Mouse (Mus musculus) neural tube, embryonic 13.5 days (tissue): ENCODE measurements around the gene Tfpt. TPM values are rescaled to one million over a fixed set of nuclear protein-coding genes. Genes with fewer than 3 reads are reported as not detected.

Experiments used
- microRNA-seq: library from miRNA; unstranded; fragments of <30 nt; microRNA quantifications from one replicate; pipeline ENCODE4, GENCODE M21; 2016
- polyA plus RNA-seq: library from polyadenylated mRNA; unstranded; fragments of >200 nt; fragmentation: Nextera tagmentation; extraction: Ambion mirVana; gene quantifications from 2 replicates; pipeline ENCODE4 v1.2.1, GENCODE M21; 2015

Gene Tfpt
- polyA plus RNA-seq, 1 experiment from 2014 or later = 34.4 TPM

Small RNA genes lying within 50 kb of the gene (microRNA-seq; reads per million reads assigned to microRNA genes)
- gene Gm25100 (not detected), gene Mir3572 (1.9 reads per million, percentile 6 among the genes with 10 or more reads in this experiment)

Other genes with a start within 250 kb of the Tfpt start
- 12.1 and 12.8 TPM in 2 replicates for gene Cacng8, start 239.2 kb downstream of the Tfpt start, polyA plus RNA-seq
- 0.10 and 0.69 TPM in 2 replicates for gene Cacng6, start 205.7 kb downstream of the Tfpt start, polyA plus RNA-seq
- gene Tarm1, start 127.3 kb downstream of the Tfpt start, polyA plus RNA-seq = not detected in 2 replicates
- 0.54 and 0.80 TPM in 2 replicates for gene Oscar, start 13.8 kb downstream of the Tfpt start, polyA plus RNA-seq
- gene Ndufa3, start 12.6 kb downstream of the Tfpt start, polyA plus RNA-seq = 392 and 462 TPM in 2 replicates
- gene Prpf31, start 56 bp upstream of the Tfpt start, polyA plus RNA-seq = 98.6 and 100 TPM in 2 replicates
- gene Cnot3, start 15.3 kb upstream of the Tfpt start, polyA plus RNA-seq = 44.1 and 45.8 TPM in 2 replicates
- gene Leng1, start 35.9 kb upstream of the Tfpt start, polyA plus RNA-seq = 18.0 and 18.7 TPM in 2 replicates
- gene Tmc4, start 47.6 kb upstream of the Tfpt start, polyA plus RNA-seq = 3.6 and 4.4 TPM in 2 replicates
- gene Tsen34, start 62.9 kb upstream of the Tfpt start, polyA plus RNA-seq = 223 and 227 TPM in 2 replicates
- gene Mboat7, start 63.6 kb upstream of the Tfpt start, polyA plus RNA-seq = 58.7 and 64.6 TPM in 2 replicates
- gene Rps9, start 74.1 kb upstream of the Tfpt start, polyA plus RNA-seq = 986 and 989 TPM in 2 replicates
- 0.14 and 0.23 TPM in 2 replicates for gene Pirb, start 90.5 kb upstream of the Tfpt start, polyA plus RNA-seq
- gene Gm15448, start 195.8 kb upstream of the Tfpt start, polyA plus RNA-seq = not detected in 2 replicates
- gene Pira2, start 215.1 kb upstream of the Tfpt start, polyA plus RNA-seq = not detected in 2 replicates